Mouse (Mus musculus) small intestine, adult 2 months (tissue): ENCODE measurements around the gene Jag2.
A peak's percentile ranks its signal among the peaks of the same experiment; 100 is the strongest.

Experiments
- CTCF ChIP-seq: fragments of 200-500 bp; IDR thresholded peaks from 2 replicates; pipeline ENCODE4 v1.5.1; 2012; ENCODE audit warnings: low read depth, mild to moderate bottlenecking, control low read depth, inconsistent platforms, low read length, moderate library complexity, mixed read lengths; ENCODE audit not compliant: insufficient replicate concordance, insufficient read length; ENCODE audit errors: extremely low read depth
- POLR2A ChIP-seq: fragments of 200-500 bp; IDR thresholded peaks from 2 replicates; pipeline ENCODE4 v1.6.1; 2012; ENCODE audit warnings: low read depth, mild to moderate bottlenecking, control low read depth, inconsistent platforms, low read length, moderate library complexity

DNA sequence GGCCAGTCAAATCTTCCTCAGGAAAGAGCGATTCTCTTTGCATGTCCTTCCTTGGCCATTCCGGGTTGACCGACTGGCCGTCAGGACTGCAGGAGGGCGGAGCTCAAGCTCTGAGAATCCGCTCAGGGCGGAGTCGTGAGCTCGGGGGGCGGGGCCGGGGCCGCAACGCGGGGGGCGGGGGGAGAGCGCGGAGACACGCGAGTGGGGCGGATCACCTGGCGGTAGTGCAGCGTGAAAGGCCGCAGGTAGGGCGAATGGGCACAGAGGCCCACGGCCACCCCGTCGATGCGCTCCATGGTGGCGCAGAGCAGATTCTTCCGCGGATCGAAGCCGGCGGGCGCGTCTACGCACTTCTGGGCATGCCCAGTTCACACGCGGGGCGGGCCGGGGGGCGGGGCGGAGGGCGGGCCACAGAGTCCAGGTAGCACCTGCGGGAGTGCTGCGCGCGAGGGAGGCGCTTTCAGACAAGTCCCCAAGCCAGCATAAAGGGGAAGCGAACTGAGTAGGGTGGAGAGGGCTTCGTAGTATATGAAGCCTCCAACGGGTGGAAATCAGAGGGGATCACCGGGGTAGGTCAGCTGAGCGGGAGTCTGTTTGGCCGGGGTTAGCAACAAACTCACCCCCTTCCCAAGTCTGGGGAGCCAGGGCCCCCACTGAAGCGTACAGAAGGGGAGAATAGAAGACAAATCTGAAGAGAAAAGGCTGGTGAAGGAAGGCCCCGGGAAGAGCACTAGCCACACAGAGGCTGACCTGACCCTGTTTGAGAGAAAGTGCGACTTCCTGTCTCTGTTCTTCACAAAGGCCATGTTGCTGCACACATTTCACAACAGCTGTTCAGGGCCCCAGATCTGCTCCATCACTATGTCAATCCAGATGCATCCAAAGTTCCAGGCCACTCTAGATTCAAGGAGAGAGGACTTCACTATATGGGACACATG is 12.5 kb upstream of the Jag2 start, which contains the start of gene Nudt14:
- TF ChIP-seq POLR2A, result peak; percentile 39; the same call in 1 of the 2 replicates
- TF ChIP-seq CTCF, result 0 out of 2 replicates have a peak, but pooled peaks have one; percentile 8
